9 mouse cellular contexts compared by ENCODE assay signal in the genomic region with DNA sequence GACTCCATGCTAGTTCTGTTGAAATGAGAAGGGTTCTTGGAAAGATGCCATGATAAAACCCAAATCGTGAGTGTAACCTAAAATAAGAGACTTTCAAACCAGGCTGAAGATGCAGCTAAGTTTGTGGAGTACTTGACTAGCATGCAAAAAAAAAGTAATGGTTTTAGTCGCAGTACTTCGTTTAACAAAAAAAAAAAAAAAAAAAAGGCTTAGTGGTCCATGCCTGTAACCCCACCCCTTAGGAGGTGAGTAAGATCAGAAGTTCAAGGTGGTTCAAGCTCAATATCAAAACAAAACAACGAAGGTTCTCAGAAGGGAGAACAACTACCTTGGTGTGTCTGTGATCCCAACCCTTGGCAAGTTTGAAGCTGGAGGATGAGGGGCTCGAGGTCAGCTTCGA.
DNase-seq lines count a peak whose midpoint lies in the region; ATAC-seq and TF ChIP-seq lines count a peak whose summit lies in the region.
"Had no signal": no experiment of that assay in that cellular context is flagged by ENCODE, and none has a peak within 500 bp of the region (broad histone marks: within the 10 kb centered on the region; RNA-seq: fewer than 3 reads in every experiment).

No protein-coding gene starts in this region.

- 0 out of 2 replicates have a peak, but pooled peaks cover 5% of the 10 kb centered on the region for H3K27me3 ChIP-seq in heart, embryonic 14.5 days (ENCODE audit: control insufficient read depth, insufficient read depth, low read length)
- peaks cover 19% of the 10 kb centered on the region for H3K27me3 ChIP-seq in hindbrain, embryonic 14.5 days (ENCODE audit: control insufficient read depth, insufficient read depth, low read length)
- peaks cover 50% of the 10 kb centered on the region for H3K27me3 ChIP-seq in midbrain, embryonic 10.5 days (ENCODE audit: low read depth, poor library complexity, severe bottlenecking)

- H3K9ac ChIP-seq in heart, embryonic 14.5 days (ENCODE audit: low read length): peak overlapping the region; percentile 77
- H3K9ac ChIP-seq in ES-E14 (ENCODE audit: insufficient read depth, low read depth, low read length, poor library complexity, severe bottlenecking): peak overlapping the region; percentile 90
- peak overlapping the region; percentile 26; the same call in 1 of the 2 replicates for H3K9ac ChIP-seq in hindbrain, embryonic 14.5 days

- no peak for DNase-seq in heart, adult 9 months (ENCODE audit: low spot score in 2 of 2)
- DNase-seq in ES-E14 (ENCODE audit: low read depth, low spot score): no peak
- no peak for DNase-seq in hindbrain, embryonic 14.5 days (ENCODE audit: low spot score)
- DNase-seq in midbrain, embryonic 10.5 days (ENCODE audit: low spot score): no peak
- no peak for DNase-seq in left cerebral cortex, adult 11 months (ENCODE audit: low spot score)
- no peak for DNase-seq in left cerebral cortex, postnatal 14 days (ENCODE audit: low spot score in 2 of 2)
- DNase-seq in kidney, postnatal 25 days: no peak

- H3K27ac ChIP-seq in heart, embryonic 14.5 days (replicated peaks in 1 of 2; ENCODE audit: control insufficient read depth in 1 of 2, insufficient read depth in 1 of 2, low read depth in 2 of 2, low read length in 2 of 2): peak overlapping the region; percentile 84 to 93
- H3K27ac ChIP-seq in ES-E14 (ENCODE audit: insufficient read depth, low read depth, low read length, poor library complexity, severe bottlenecking): peak overlapping the region; percentile 99
- H3K27ac ChIP-seq in hindbrain, embryonic 14.5 days: no peak overlapping the region
- H3K27ac ChIP-seq in midbrain, embryonic 10.5 days (replicated peaks): peak overlapping the region; percentile 84

- peak overlapping the region; percentile 53 to 75 for H3K4me3 ChIP-seq in heart, embryonic 14.5 days (ENCODE audit: control insufficient read depth in 1 of 2, insufficient read depth in 1 of 2, low read depth in 1 of 2, low read length in 2 of 2)
- H3K4me3 ChIP-seq in ES-E14 (ENCODE audit: insufficient read depth in 1 of 2, low read depth in 1 of 2, low read length in 2 of 2, poor library complexity in 1 of 2, severe bottlenecking in 1 of 2): peak overlapping the region; percentile 76 to 84
- H3K4me3 ChIP-seq in hindbrain, embryonic 14.5 days (replicated peaks; ENCODE audit: low read length): peak overlapping the region; percentile 12; the same call in 1 of the 2 replicates
- H3K4me3 ChIP-seq in midbrain, embryonic 10.5 days: peak overlapping the region; percentile 52

- peak overlapping the region; percentile 79 for H3K4me2 ChIP-seq in heart, embryonic 14.5 days (ENCODE audit: low read length)
- H3K4me2 ChIP-seq in hindbrain, embryonic 14.5 days (replicated peaks): peak overlapping the region; percentile 40

- in situ Hi-C loops in ES-E14 (cut with MboI; ENCODE audit: low sequenced_read_pairs in 2 of 2, unreplicated experiment in 2 of 2): no loop called here

- intact Hi-C loops in left cerebral cortex, postnatal 14 days (cut with DNase I): no loop called here

- H3K4me1 ChIP-seq in heart, embryonic 14.5 days (ENCODE audit: control insufficient read depth in 2 of 2, insufficient read depth in 2 of 2, low read length in 2 of 2): peaks cover 19% of the 10 kb centered on the region in 2 experiments
- peaks cover 13 to 18% of the 10 kb centered on the region in 2 experiments for H3K4me1 ChIP-seq in ES-E14 (ENCODE audit: control insufficient read depth in 2 of 2, insufficient read depth in 2 of 2, low read length in 2 of 2, poor library complexity in 1 of 2)
- peaks cover 21% of the 10 kb centered on the region for H3K4me1 ChIP-seq in hindbrain, embryonic 14.5 days (replicated peaks; ENCODE audit: control insufficient read depth, insufficient read depth, low read length)
- peaks cover 58% of the 10 kb centered on the region for H3K4me1 ChIP-seq in midbrain, embryonic 10.5 days

- no peaks in the 10 kb centered on the region for H3K9me3 ChIP-seq in heart, embryonic 14.5 days (ENCODE audit: control insufficient read depth, low read length)
- no peaks in the 10 kb centered on the region for H3K9me3 ChIP-seq in ES-E14 (ENCODE audit: control insufficient read depth, insufficient read depth, low read depth, low read length)
- H3K9me3 ChIP-seq in hindbrain, embryonic 14.5 days (ENCODE audit: control insufficient read depth, low read length): no peaks in the 10 kb centered on the region
- no peaks in the 10 kb centered on the region for H3K9me3 ChIP-seq in midbrain, embryonic 10.5 days (replicated peaks)

- no peak for ATAC-seq in heart, embryonic 14.5 days (ENCODE audit: insufficient number of reproducible peaks, insufficient read depth, low FRiP score, low read depth)
- no peak for ATAC-seq in hindbrain, embryonic 14.5 days (ENCODE audit: low FRiP score)
- ATAC-seq: CD4-positive, CD25-positive, alpha-beta regulatory T cell, adult 4 months had no signal

- 48% methylated on average over 6 of the region's 6 CpGs for WGBS in heart, embryonic 14.5 days
- WGBS in hindbrain, embryonic 14.5 days: 57% methylated on average over 6 of the region's 6 CpGs
- WGBS in midbrain, embryonic 10.5 days: 59% methylated on average over 6 of the region's 6 CpGs

- H3K36me3 ChIP-seq in heart, embryonic 14.5 days (ENCODE audit: control insufficient read depth, insufficient read depth, low read length): no peaks in the 10 kb centered on the region
- H3K36me3 ChIP-seq in ES-E14 (ENCODE audit: control insufficient read depth, insufficient read depth, low read length, poor library complexity, severe bottlenecking): no peaks in the 10 kb centered on the region
- no peaks in the 10 kb centered on the region for H3K36me3 ChIP-seq in hindbrain, embryonic 14.5 days (replicated peaks; ENCODE audit: control insufficient read depth, insufficient read depth)
- H3K36me3 ChIP-seq in midbrain, embryonic 10.5 days: no peaks in the 10 kb centered on the region

TF ChIP-seq in ES-E14, 5 proteins besides CTCF, POLR2A, EP300 and RAD21:
- TF ChIP-seq ZNF384 (IDR thresholded peaks at IDR 0.05; ENCODE audit: low read depth, low read length) (peak; percentile 92), HCFC1 (IDR thresholded peaks at IDR 0.05; ENCODE audit: borderline replicate concordance, insufficient read depth, low read length) (no peak), MAFK (IDR thresholded peaks at IDR 0.05; ENCODE audit: insufficient read depth, low read depth, low read length) (no peak)
TF ChIP-seq in ES-E14: peak in this region for 1.

Comparison
In these comparisons a context has a peak if more than half of its experiments do, and no peak if none do; other contexts are left out.
1. H3K4me3 ChIP-seq: peak in every context shown above with its lines; median percentile 80 in ES-E14; 64 in heart, embryonic 14.5 days; 52 in midbrain, embryonic 10.5 days; 12 in hindbrain, embryonic 14.5 days.
2. H3K9ac ChIP-seq: peak in every context shown above with its lines; median percentile 90 in ES-E14; 77 in heart, embryonic 14.5 days; 26 in hindbrain, embryonic 14.5 days.